11 mouse cellular contexts compared by ENCODE assay signal in the genomic region with DNA sequence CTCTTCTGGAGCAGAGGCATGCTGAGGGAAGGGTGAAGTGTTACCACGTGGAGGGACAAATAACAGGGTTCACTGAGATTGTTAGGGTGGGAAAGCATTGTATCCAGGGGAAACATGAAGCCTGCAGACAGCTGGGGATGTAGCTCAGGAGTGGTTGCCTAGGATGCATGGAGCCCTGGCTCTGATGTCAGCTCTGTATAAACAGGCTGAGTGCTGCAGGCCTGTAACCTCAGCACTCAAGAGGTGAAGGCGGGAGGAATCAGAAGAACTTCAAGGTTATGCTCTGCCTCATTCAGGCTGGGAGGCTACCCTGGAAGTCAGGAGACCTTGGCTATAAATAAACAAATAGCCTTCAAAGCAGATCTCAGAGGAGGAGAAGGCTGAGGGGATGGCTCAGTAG. TPM values are rescaled to one million over a fixed set of nuclear protein-coding genes. Genes with fewer than 3 reads are reported as not detected.
DNase-seq lines count a peak whose midpoint lies in the region; ATAC-seq and TF ChIP-seq lines count a peak whose summit lies in the region.
"Had no signal": no experiment of that assay in that cellular context is flagged by ENCODE, and none has a peak within 500 bp of the region (broad histone marks: within the 10 kb centered on the region; RNA-seq: fewer than 3 reads in every experiment).

No protein-coding gene starts in this region.

- H3K4me2 ChIP-seq in kidney, embryonic 15.5 days = no peak overlapping the region
- H3K4me2 ChIP-seq in embryonic facial prominence, embryonic 13.5 days = no peak overlapping the region
- H3K4me2 ChIP-seq: liver, embryonic 13.5 days had no signal

- 24% methylated on average over 2 of the region's 2 CpGs for WGBS in kidney, embryonic 15.5 days
- 22% methylated on average over 2 of the region's 2 CpGs for WGBS in embryonic facial prominence, embryonic 13.5 days

- ATAC-seq in kidney, embryonic 15.5 days (replicated peaks; ENCODE audit: low FRiP score) = peak; percentile 90
- ATAC-seq in embryonic facial prominence, embryonic 13.5 days (ENCODE audit: insufficient number of reproducible peaks, insufficient read depth, low FRiP score, low TSS enrichment, low read depth) = no peak

- H3K36me3 ChIP-seq in kidney, embryonic 15.5 days = no peaks in the 10 kb centered on the region
- H3K36me3 ChIP-seq in embryonic facial prominence, embryonic 13.5 days = no peaks in the 10 kb centered on the region
- H3K36me3 ChIP-seq: liver, embryonic 13.5 days had no signal

- H3K27ac ChIP-seq in kidney, embryonic 15.5 days = peak overlapping the region; percentile 28
- H3K27ac ChIP-seq in embryonic facial prominence, embryonic 13.5 days = no peak overlapping the region
- no peak overlapping the region for H3K27ac ChIP-seq in left cerebral cortex, adult 2 months
- H3K27ac ChIP-seq: liver, embryonic 13.5 days had no signal

- intact Hi-C loops in left cerebral cortex, adult 2 months (cut with DNase I) = no loop called here

- H3K4me1 ChIP-seq in kidney, embryonic 15.5 days = no peaks in the 10 kb centered on the region
- H3K4me1 ChIP-seq in embryonic facial prominence, embryonic 13.5 days = peaks cover 14% of the 10 kb centered on the region; the same call in 1 of the 2 replicates
- H3K4me1 ChIP-seq: liver, embryonic 13.5 days had no signal

- DNase-seq in kidney, postnatal 14 days = no peak
- DNase-seq in testis, postnatal 14 days (ENCODE audit: low spot score) = peak; percentile 26
- no peak for DNase-seq in testis, postnatal 10 days (ENCODE audit: low spot score)
- no peak for DNase-seq in left cerebral cortex, adult 2 months (ENCODE audit: extremely low spot score in 1 of 2, low spot score in 2 of 2)
- no peak for DNase-seq in lung, postnatal 25 days (ENCODE audit: low spot score)
- DNase-seq: kidney, postnatal 36 days; liver, embryonic 13.5 days; thymus, postnatal 14 days had no signal

- no peaks in the 10 kb centered on the region for H3K9me3 ChIP-seq in kidney, embryonic 15.5 days (replicated peaks)
- H3K9me3 ChIP-seq in embryonic facial prominence, embryonic 13.5 days = no peaks in the 10 kb centered on the region
- H3K9me3 ChIP-seq: liver, embryonic 13.5 days had no signal

- no peaks in the 10 kb centered on the region for H3K27me3 ChIP-seq in kidney, embryonic 15.5 days
- no peaks in the 10 kb centered on the region for H3K27me3 ChIP-seq in embryonic facial prominence, embryonic 13.5 days
- H3K27me3 ChIP-seq: CH12.LX; liver, embryonic 13.5 days had no signal

- TF ChIP-seq CTCF in left cerebral cortex, adult 2 months (IDR thresholded peaks at IDR 0.05) = no peak

- no peak overlapping the region for H3K9ac ChIP-seq in kidney, embryonic 15.5 days
- peak overlapping the region; percentile 16; the same call in 1 of the 2 replicates for H3K9ac ChIP-seq in embryonic facial prominence, embryonic 13.5 days
- H3K9ac ChIP-seq: liver, embryonic 13.5 days had no signal

- no peak overlapping the region for H3K4me3 ChIP-seq in kidney, embryonic 15.5 days (replicated peaks)
- no peak overlapping the region for H3K4me3 ChIP-seq in embryonic facial prominence, embryonic 13.5 days
- no peak overlapping the region for H3K4me3 ChIP-seq in left cerebral cortex, adult 2 months
- H3K4me3 ChIP-seq: liver, embryonic 13.5 days had no signal

RNA-seq across cellular contexts. Expression of a gene that starts 20.1 kb away (rescaled TPM):
- 19.4 and 20.0 TPM in 2 replicates for polyA plus RNA-seq in kidney, embryonic 15.5 days (2015; fragmentation: Nextera tagmentation; extraction: Ambion mirVana)
- 35.9 and 41.1 TPM in 2 replicates for polyA plus RNA-seq in embryonic facial prominence, embryonic 13.5 days (2015; fragmentation: Nextera tagmentation; extraction: Ambion mirVana)
- 10 to 100 TPM; 34.6 to 41.0 TPM for total RNA-seq in left cerebral cortex, adult 2 months (2021)

RNA-seq across cellular contexts. Expression of a gene that starts 32.0 kb away (rescaled TPM):
- 3,192 and 3,248 TPM in 2 replicates for polyA plus RNA-seq in kidney, embryonic 15.5 days (2015; fragmentation: Nextera tagmentation; extraction: Ambion mirVana)
- polyA plus RNA-seq in embryonic facial prominence, embryonic 13.5 days (2015; fragmentation: Nextera tagmentation; extraction: Ambion mirVana) = 3,261 and 3,547 TPM in 2 replicates
- 1,000 to 10,000 TPM; 1,603 to 1,693 TPM for total RNA-seq in left cerebral cortex, adult 2 months (2021)

RNA-seq across cellular contexts. Expression of a gene that starts 55.3 kb away (rescaled TPM):
- polyA plus RNA-seq in kidney, embryonic 15.5 days (2015; fragmentation: Nextera tagmentation; extraction: Ambion mirVana) = 3.5 and 6.4 TPM in 2 replicates
- polyA plus RNA-seq in embryonic facial prominence, embryonic 13.5 days (2015; fragmentation: Nextera tagmentation; extraction: Ambion mirVana) = 3.0 and 3.5 TPM in 2 replicates
- total RNA-seq in left cerebral cortex, adult 2 months (2021) = 10 to 100 TPM; 17.1 to 18.7 TPM
